Mouse (Mus musculus) forebrain, postnatal 0 days (tissue): ENCODE measurements at regions not wholly inside any gene's neighbourhood (a gene's known extent, or its start where the extent isn't known, plus 50 kb on each side); places are given as distances from the start of the nearest gene placed in this dataset.
A peak's percentile ranks its signal among the peaks of the same experiment; 100 is the strongest.

Experiments used
- ATAC-seq: fragments of 200-750 bp; cut with Nextera tagmentation; 2 replicates; pipeline ENCODE4 v1.8.0; 2017; ENCODE audit warnings: mild to moderate bottlenecking, moderate library complexity
- DNase-seq: peaks from one replicate; pipeline ENCODE4 v3.0.0-alpha.2; 2015
- H3K27ac ChIP-seq: fragments of 300-500 bp; sonication (generic); 2 replicates; pipeline ENCODE4 v1.5.1; 2014; ENCODE audit warnings: low read depth, mild to moderate bottlenecking, antibody characterized with exemption, low read length, moderate library complexity, mixed read lengths
- H3K27me3 ChIP-seq: fragments of 300-500 bp; sonication (generic); 2 replicates; pipeline ENCODE4 v1.6.1; 2014; ENCODE audit warnings: mild to moderate bottlenecking, low read length, mixed read lengths; ENCODE audit not compliant: insufficient read depth
- H3K36me3 ChIP-seq: fragments of 300-500 bp; sonication (generic); 2 replicates; pipeline ENCODE4 v1.6.1; 2014; ENCODE audit warnings: mild to moderate bottlenecking, moderate library complexity; ENCODE audit not compliant: insufficient read depth
- H3K4me1 ChIP-seq: fragments of 300-500 bp; sonication (generic); 2 replicates; pipeline ENCODE4 v1.6.1; 2014; ENCODE audit warnings: antibody characterized with exemption; ENCODE audit not compliant: insufficient read depth
- H3K4me2 ChIP-seq: fragments of 300-500 bp; sonication (generic); 2 replicates; pipeline ENCODE4 v1.6.1; 2014; ENCODE audit warnings: low read depth, mild to moderate bottlenecking, moderate library complexity
- H3K4me3 ChIP-seq: fragments of 300-500 bp; sonication (generic); 2 replicates; pipeline ENCODE4 v1.5.1; 2014; ENCODE audit warnings: low read depth, low read length, mixed read lengths
- H3K9ac ChIP-seq: fragments of 300-500 bp; sonication (generic); 2 replicates; pipeline ENCODE4 v1.6.1; 2014; ENCODE audit warnings: mild to moderate bottlenecking
- H3K9me3 ChIP-seq: fragments of 300-500 bp; sonication (generic); 2 replicates; pipeline ENCODE4 v1.6.1; 2016; ENCODE audit warnings: low read length
- CTCF ChIP-seq: sonication (generic); IDR thresholded peaks from 2 replicates; pipeline ENCODE4 v1.5.1; 2016; ENCODE audit warnings: antibody characterized with exemption, control low read depth, low read depth
- WGBS: fragments of 180-500 bp; shearing (Covaris S2); extraction: QIAGEN DNeasy Blood & Tissue Kit; methylation state at CpG from one replicate; pipeline ENCODE4 v1.1.7; 2014; 5-methylcytosine and 5-hydroxymethylcytosine counted together

- no peak for DNase-seq
- Histone ChIP-seq H3K4me3 (no peak overlapping the region), H3K9me3 (no peaks in the 10 kb centered on the region), H3K27ac (no peak overlapping the region), H3K4me2 (no peak overlapping the region), H3K36me3 (no peaks in the 10 kb centered on the region), H3K4me1 (no peaks in the 10 kb centered on the region), H3K9ac (no peak overlapping the region), H3K27me3 (no peaks in the 10 kb centered on the region)
- 84% methylated on average over 4 of the region's 4 CpGs for WGBS
- no peak for TF ChIP-seq CTCF
- no peak for ATAC-seq
Observed at GRCm38 (mm10) chr5:17280203-17280602, 92.8 kb upstream of the Speer4f2 start.

DNA sequence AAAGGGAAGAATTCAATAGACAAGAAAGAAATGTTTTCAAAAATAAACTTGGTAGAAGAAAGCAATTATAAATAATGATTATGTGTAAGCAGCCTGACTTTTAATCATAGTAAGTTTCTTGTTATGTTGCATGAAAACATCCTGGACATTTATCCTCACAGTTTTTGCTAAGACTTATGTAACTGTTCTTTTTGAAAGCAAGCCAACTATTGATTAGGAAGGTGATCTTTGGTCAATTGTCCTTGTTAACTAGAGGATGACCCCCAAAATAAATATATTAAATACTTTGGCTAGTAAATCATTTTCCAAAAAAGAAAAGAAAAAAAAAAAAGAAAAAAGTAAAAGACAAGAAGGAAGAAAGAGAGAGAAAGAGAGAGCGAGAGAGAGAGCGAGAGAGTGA, 92.0 kb upstream of the Speer4f2 start:
- Histone ChIP-seq H3K27ac (no peak overlapping the region), H3K27me3 (no peaks in the 10 kb centered on the region), H3K9ac (no peak overlapping the region), H3K4me1 (no peaks in the 10 kb centered on the region), H3K4me3 (no peak overlapping the region), H3K9me3 (no peaks in the 10 kb centered on the region), H3K36me3 (no peaks in the 10 kb centered on the region), H3K4me2 (no peak overlapping the region)
- WGBS: 98% methylated on average over 2 of the region's 2 CpGs
- TF ChIP-seq CTCF: no peak
- ATAC-seq (no peak), DNase-seq (no peak)

GRCm38 (mm10) chr5:17289028-17289427, 84.0 kb upstream of the Speer4f2 start:
- DNase-seq (no peak), ATAC-seq (no peak)
- Histone ChIP-seq H3K27me3 (no peaks in the 10 kb centered on the region), H3K9ac (no peak overlapping the region), H3K4me2 (no peak overlapping the region), H3K9me3 (no peaks in the 10 kb centered on the region), H3K4me3 (no peak overlapping the region), H3K27ac (no peak overlapping the region), H3K36me3 (no peaks in the 10 kb centered on the region), H3K4me1 (no peaks in the 10 kb centered on the region)
- WGBS: 53% methylated on average over 1 of the region's 1 CpGs
- no peak for TF ChIP-seq CTCF

DNA sequence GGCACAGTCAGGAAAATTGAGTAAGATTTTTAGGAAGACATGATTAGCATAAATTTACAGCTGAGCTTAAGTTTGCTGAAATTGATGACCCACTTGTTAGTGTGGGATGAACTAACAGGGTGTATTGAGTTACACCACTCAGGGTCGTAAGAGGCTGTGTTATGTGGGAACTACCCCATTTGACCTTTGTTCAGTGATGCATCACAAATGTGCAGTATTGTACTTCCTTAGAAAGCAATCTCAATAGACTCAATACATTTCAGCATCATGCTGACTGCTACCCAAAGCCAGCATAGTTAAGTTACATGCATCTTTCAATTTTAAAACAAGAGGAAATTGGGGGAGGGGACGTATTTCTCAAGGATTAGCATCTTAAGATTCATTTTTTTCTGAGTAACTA, 80.4 kb upstream of the Speer4f2 start:
- Histone ChIP-seq H3K27ac (no peak overlapping the region), H3K9me3 (no peaks in the 10 kb centered on the region), H3K36me3 (no peaks in the 10 kb centered on the region), H3K9ac (no peak overlapping the region), H3K27me3 (no peaks in the 10 kb centered on the region), H3K4me2 (no peak overlapping the region), H3K4me1 (no peaks in the 10 kb centered on the region), H3K4me3 (no peak overlapping the region)
- TF ChIP-seq CTCF: no peak
- DNase-seq (no peak), ATAC-seq (no peak)
- 6% methylated on average over 2 of the region's 2 CpGs for WGBS

DNA sequence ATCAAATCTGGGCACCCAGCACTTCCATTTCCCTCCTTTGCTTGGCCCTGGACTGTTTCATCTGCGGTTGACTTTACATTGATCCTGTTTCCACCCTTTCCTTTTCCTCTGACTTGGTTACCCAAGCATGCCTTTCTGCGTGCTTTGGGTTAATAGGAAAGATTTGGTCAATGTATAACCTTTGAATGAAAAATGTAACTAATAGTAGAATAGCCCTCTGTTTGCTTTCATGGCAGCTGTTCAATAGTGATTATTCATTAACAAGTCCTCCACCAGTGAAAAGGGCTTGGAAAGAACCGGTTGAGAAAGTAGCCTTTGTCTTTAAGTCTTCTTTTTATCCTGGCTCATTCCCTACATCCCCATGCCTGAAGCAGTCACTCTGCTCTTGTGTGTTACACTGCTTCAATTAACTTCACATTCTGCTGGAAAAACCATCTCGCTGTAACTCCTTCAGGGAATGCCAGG, 76.4 kb upstream of the Speer4f2 start:
- no peak for DNase-seq

GRCm38 (mm10) chr5:17299846-17300245, 73.1 kb upstream of the Speer4f2 start:
- no peak overlapping the region for H3K27ac ChIP-seq
- peak; percentile 14 for DNase-seq
- H3K9me3 ChIP-seq: no peaks in the 10 kb centered on the region
- no peak overlapping the region for H3K9ac ChIP-seq
- no peak for TF ChIP-seq CTCF
- H3K4me2 ChIP-seq: no peak overlapping the region
- H3K4me3 ChIP-seq: no peak overlapping the region
- peak; percentile 53 for ATAC-seq
- H3K27me3 ChIP-seq: no peaks in the 10 kb centered on the region
- no peaks in the 10 kb centered on the region for H3K36me3 ChIP-seq
- H3K4me1 ChIP-seq: no peaks in the 10 kb centered on the region

More for the DNA sequence above, 76.4 kb upstream of the Speer4f2 start:
- ATAC-seq: 0 out of 2 replicates have a peak, but pooled peaks have one; percentile 20
- no peaks in the 10 kb centered on the region for H3K36me3 ChIP-seq
- WGBS: 11% methylated on average over 4 of the region's 4 CpGs
- no peak overlapping the region for H3K27ac ChIP-seq
- H3K4me3 ChIP-seq: no peak overlapping the region
- H3K4me1 ChIP-seq: no peaks in the 10 kb centered on the region
- no peak overlapping the region for H3K4me2 ChIP-seq
- no peaks in the 10 kb centered on the region for H3K9me3 ChIP-seq
- H3K27me3 ChIP-seq: no peaks in the 10 kb centered on the region
- TF ChIP-seq CTCF: no peak
- H3K9ac ChIP-seq: no peak overlapping the region

- H3K9me3 ChIP-seq: no peaks in the 10 kb centered on the region
- H3K4me1 ChIP-seq: no peaks in the 10 kb centered on the region
- no peak overlapping the region for H3K4me2 ChIP-seq
- H3K4me3 ChIP-seq: no peak overlapping the region
- ATAC-seq (no peak), DNase-seq (no peak)
- TF ChIP-seq CTCF: no peak
- no peak overlapping the region for H3K9ac ChIP-seq
- no peaks in the 10 kb centered on the region for H3K27me3 ChIP-seq
- H3K27ac ChIP-seq: no peak overlapping the region
- no peaks in the 10 kb centered on the region for H3K36me3 ChIP-seq
Observed at GRCm38 (mm10) chr5:17321501-17321900, 51.5 kb upstream of the Speer4f2 start.
